Mouse (Mus musculus) right cerebral cortex, postnatal 36 days (tissue): ENCODE measurements at regions not wholly inside any gene's neighbourhood (a gene's known extent, or its start where the extent isn't known, plus 50 kb on each side); places are given as distances from the start of the nearest gene placed in this dataset.

Experiments used
- DNase-seq, 2 experiments: peaks; one replicate each; pipeline ENCODE4 v3.0.0; 2022; ENCODE audit warnings: low spot score in 2 of 2, mixed read lengths in 1 of 2

- DNase-seq: no peak
Measured at GRCm38 (mm10) chr1:109161067-109161466, 821.2 kb upstream of the Cdh7 start.

- DNase-seq: no peak
Measured at GRCm38 (mm10) chr1:109170838-109171237, 811.4 kb upstream of the Cdh7 start.

GRCm38 (mm10) chr1:109186497-109186896 is 795.7 kb upstream of the Cdh7 start:
- no peak for DNase-seq

- no peak for DNase-seq
Measured at GRCm38 (mm10) chr1:109220088-109220487, 762.1 kb upstream of the Cdh7 start.

GRCm38 (mm10) chr1:109223571-109223970 is 758.7 kb upstream of the Cdh7 start:
- DNase-seq: peak in 1 of 2 experiments; percentile 1
